Mouse (Mus musculus) kidney, postnatal 0 days (tissue): ENCODE data around the gene Gm20816. TPM values are rescaled to one million over a fixed set of nuclear protein-coding genes. Genes with fewer than 3 reads are reported as not detected.
"Not testable (repeated sequence)": the region's sequence is repeated elsewhere in the genome, so short reads cannot be mapped to it uniquely, and the experiment has no call there.

Experiments used
- ATAC-seq: fragments of 200-750 bp; cut with Nextera tagmentation; replicated peaks from 2 replicates; pipeline ENCODE4 v1.8.0; 2017; ENCODE audit warnings: low read depth, moderate number of reproducible peaks, moderate TSS enrichment, moderate library complexity; ENCODE audit not compliant: low FRiP score
- DNase-seq: peaks from one replicate; pipeline ENCODE4 v3.0.0-alpha.2; 2016; ENCODE audit warnings: low spot score
- H3K27ac ChIP-seq: fragments of 300-500 bp; sonication (generic); 2 replicates; pipeline ENCODE4 v1.5.1; 2014; ENCODE audit warnings: mild to moderate bottlenecking
- H3K27me3 ChIP-seq: fragments of 300-500 bp; sonication (generic); 2 replicates; pipeline ENCODE4 v1.6.1; 2014; ENCODE audit warnings: low read length, mixed read lengths; ENCODE audit not compliant: insufficient read depth
- H3K36me3 ChIP-seq: fragments of 300-500 bp; sonication (generic); 2 replicates; pipeline ENCODE4 v1.6.1; 2014; ENCODE audit warnings: low read length, mixed read lengths; ENCODE audit not compliant: insufficient read depth
- H3K4me1 ChIP-seq: fragments of 300-500 bp; sonication (generic); replicated peaks from 2 replicates; pipeline ENCODE4 v1.6.1; 2014; ENCODE audit warnings: antibody characterized with exemption, low read length, mixed read lengths; ENCODE audit not compliant: insufficient read depth
- H3K4me2 ChIP-seq: fragments of 300-500 bp; sonication (generic); 2 replicates; pipeline ENCODE4 v1.6.1; 2014; ENCODE audit warnings: mild to moderate bottlenecking, low read length, moderate library complexity, mixed read lengths
- H3K4me3 ChIP-seq: fragments of 300-500 bp; sonication (generic); replicated peaks from 2 replicates; pipeline ENCODE4 v1.5.1; 2014; ENCODE audit warnings: low read depth, low read length
- H3K9ac ChIP-seq: fragments of 300-500 bp; sonication (generic); 2 replicates; pipeline ENCODE4 v1.6.1; 2014; ENCODE audit warnings: low read depth, low read length
- H3K9me3 ChIP-seq: fragments of 300-500 bp; sonication (generic); replicated peaks from 2 replicates; pipeline ENCODE4 v1.6.1; 2016; ENCODE audit warnings: low read length, inconsistent platforms, mixed read lengths
- WGBS: fragments of 180-500 bp; shearing (Covaris S2); extraction: QIAGEN DNeasy Blood & Tissue Kit; methylation state at CpG from one replicate; pipeline ENCODE4 v1.1.7; 2014; 5-methylcytosine and 5-hydroxymethylcytosine counted together
- polyA plus RNA-seq: library from polyadenylated mRNA; unstranded; fragments of >200 nt; fragmentation: Nextera tagmentation; extraction: Ambion mirVana; gene quantifications from 2 replicates; pipeline ENCODE4 v1.2.1, GENCODE M21; 2015

The Gm20816 gene
- polyA plus RNA-seq, result not detected in 2 replicates

- H3K9ac ChIP-seq, H3K36me3 ChIP-seq, H3K9me3 ChIP-seq, H3K4me3 ChIP-seq, ATAC-seq, DNase-seq, H3K27me3 ChIP-seq, H3K4me2 ChIP-seq, H3K4me1 ChIP-seq, H3K27ac ChIP-seq: not testable (repeated sequence)
- no CpG with 5 or more reads among the region's 3 CpGs for WGBS
Measured at GRCm38 (mm10) chrY:68537655-68538054, at the start of gene Gm20816. Gm20816 (plus strand) TSS chrY:68537955.

Other genes starting within 250 kb of the Gm20816 start
- gene Gm20937, start 243.1 kb upstream of the Gm20816 start, polyA plus RNA-seq, result not detected in 2 replicates